Mouse (Mus musculus) large intestine, adult 2 months (tissue): ENCODE results near the gene Gm4303. TPM values are rescaled to one million over a fixed set of nuclear protein-coding genes. Genes with fewer than 3 reads are reported as not detected.
"Not testable (repeated sequence)": the region's sequence is repeated elsewhere in the genome, so short reads cannot be mapped to it uniquely, and the experiment has no call there.

Source experiments
- DNase-seq: peaks from one replicate; pipeline ENCODE4 v3.0.0-alpha.2; 2012; ENCODE audit warnings: low read depth, low spot score
- WGBS: fragments of 180-500 bp; shearing (Covaris S2); methylation state at CpG from one replicate; pipeline ENCODE4 v1.1.7; 2018; 5-methylcytosine and 5-hydroxymethylcytosine counted together
- polyA plus RNA-seq: library from polyadenylated mRNA; depleted of rRNA; stranded (reverse); fragments of >200 nt; gene quantifications from 2 replicates; pipeline ENCODE4 v1.2.3, GENCODE M21; 2012; rRNA removed

Gene Gm4303
- not detected in 2 replicates for polyA plus RNA-seq

DNA sequence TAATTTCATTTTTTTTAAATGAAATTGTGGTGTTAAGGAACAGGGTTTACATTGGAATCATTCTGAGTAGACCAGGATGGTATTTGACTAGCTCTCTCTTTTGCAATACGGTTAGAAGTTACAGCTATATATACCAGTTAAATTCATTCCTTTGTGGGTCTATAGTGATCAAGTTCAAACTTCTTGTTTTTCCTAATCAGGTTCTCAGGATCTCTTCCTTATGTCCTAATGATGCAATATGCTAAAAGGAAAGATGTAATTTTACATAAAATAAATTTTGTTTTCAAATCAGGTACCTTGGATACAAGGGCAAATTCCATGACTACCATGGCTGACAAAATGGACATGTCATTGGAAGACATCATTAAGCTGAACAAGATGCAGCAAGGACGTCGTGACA lies at the start of gene Gm4303:
Gene Gm4303 (plus strand): TSS at position 301 of the 400 bp plus-strand sequence.
- not testable (repeated sequence) for DNase-seq
- no CpG with 5 or more reads among the region's 3 CpGs for WGBS

DNA sequence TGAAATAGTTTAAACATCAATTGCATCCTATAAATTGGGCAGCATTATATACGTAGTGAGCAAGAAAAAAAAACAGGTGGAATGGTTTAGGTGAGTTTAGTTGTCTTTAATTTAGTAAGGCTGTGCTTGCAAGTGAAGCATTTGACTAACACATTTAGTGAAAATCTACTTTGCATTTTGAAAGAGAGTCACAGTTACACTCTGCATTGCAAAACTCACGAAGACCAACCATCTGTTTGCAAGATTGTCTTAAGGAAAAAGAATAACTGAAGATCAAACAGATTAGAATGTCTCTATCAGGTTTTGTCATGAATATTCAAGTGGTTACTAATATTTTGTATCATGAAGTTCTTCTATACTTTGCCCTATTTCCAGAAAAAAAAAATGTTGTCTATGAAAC lies 49.7 kb upstream of the Gm4303 start:
- no peak for DNase-seq
- WGBS = 72% methylated on average over 2 of the region's 2 CpGs

DNA sequence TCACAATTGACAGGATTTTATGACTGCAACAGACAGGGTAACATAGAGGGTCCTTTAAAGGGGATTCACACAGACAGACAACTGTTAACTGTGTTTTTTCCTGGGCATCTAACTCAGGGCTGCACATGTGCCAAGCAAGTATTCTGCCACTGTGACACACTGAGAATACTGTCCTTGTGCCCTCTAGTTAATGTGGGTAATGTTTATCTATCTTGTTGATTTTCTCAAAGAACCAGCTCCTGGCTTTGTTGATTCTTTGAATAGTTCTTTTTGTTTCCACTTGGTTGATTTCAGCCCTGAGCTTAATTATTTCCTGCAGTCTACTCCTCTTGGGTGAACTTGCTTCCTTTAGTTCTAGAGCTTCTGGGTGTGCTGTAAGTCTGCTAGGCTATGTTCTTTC lies 45.7 kb upstream of the Gm4303 start:
- DNase-seq = not testable (repeated sequence)

DNA sequence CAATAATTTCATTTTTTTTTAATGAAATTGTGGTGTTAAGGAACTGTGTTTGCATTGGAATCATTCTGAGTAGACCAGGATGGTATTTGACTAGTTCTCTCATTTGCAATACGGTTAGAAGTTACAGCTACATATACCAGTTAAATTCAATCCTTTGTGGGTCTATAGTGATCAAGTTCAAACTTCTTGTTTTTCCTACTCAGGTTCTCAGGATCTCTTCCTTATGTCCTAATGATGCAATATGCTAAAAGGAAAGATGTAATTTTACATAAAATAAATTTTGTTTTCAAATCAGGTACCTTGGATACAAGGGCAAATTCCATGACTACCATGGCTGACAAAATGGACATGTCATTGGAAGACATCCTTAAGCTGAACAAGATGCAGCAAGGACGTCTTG lies 10.4 kb upstream of the Gm4303 start, which contains the start of gene Gm4301:
Gene Gm4301 (plus strand): TSS at position 301 of the 400 bp plus-strand sequence.
- no CpG with 5 or more reads among the region's 2 CpGs for WGBS
- not testable (repeated sequence) for DNase-seq

DNA sequence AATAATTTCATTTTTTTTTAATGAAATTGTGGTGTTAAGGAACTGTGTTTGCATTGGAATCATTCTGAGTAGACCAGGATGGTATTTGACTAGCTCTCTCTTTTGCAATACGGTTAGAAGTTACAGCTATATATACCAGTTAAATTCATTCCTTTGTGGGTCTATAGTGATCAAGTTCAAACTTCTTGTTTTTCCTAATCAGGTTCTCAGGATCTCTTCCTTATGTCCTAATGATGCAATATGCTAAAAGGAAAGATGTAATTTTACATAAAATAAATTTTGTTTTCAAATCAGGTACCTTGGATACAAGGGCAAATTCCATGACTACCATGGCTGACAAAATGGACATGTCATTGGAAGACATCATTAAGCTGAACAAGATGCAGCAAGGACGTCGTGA lies 5.2 kb upstream of the Gm4303 start, which contains the start of gene Gm4302:
Gene Gm4302 (plus strand): TSS at position 301 of the 400 bp plus-strand sequence.
- WGBS = no CpG with 5 or more reads among the region's 3 CpGs

DNA sequence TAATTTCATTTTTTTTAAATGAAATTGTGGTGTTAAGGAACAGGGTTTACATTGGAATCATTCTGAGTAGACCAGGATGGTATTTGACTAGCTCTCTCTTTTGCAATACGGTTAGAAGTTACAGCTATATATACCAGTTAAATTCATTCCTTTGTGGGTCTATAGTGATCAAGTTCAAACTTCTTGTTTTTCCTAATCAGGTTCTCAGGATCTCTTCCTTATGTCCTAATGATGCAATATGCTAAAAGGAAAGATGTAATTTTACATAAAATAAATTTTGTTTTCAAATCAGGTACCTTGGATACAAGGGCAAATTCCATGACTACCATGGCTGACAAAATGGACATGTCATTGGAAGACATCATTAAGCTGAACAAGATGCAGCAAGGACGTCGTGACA lies 5.0 kb downstream of the Gm4303 start, which contains the start of gene Gm4305:
Gene Gm4305 (plus strand): TSS at position 301 of the 400 bp plus-strand sequence.
- no CpG with 5 or more reads among the region's 3 CpGs for WGBS
- DNase-seq = not testable (repeated sequence)

More for the DNA sequence above, 5.2 kb upstream of the Gm4303 start, which contains the start of gene Gm4302:
- not testable (repeated sequence) for DNase-seq

DNA sequence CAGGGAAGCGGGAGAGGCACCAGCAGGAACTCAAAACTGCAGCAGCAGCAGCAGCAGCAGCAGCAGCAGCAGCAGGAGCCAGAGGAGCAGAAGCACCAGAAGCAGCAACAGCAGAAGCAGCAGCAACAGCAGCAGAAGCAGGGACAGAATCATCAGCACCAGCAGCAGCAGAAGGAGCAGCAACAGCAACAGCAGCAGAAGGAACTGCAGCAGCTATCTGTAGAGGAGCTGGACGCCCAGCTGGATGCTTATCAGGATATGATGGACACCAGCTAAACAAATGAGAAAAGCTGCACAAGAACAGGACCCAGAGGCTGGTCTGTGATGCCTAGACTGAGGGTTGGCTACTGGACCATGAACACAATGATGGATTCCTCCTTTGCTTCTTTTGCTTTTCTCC lies 11.1 kb downstream of the Gm4303 start:
- 71% methylated on average over 1 of the region's 2 CpGs for WGBS
- not testable (repeated sequence) for DNase-seq

DNA sequence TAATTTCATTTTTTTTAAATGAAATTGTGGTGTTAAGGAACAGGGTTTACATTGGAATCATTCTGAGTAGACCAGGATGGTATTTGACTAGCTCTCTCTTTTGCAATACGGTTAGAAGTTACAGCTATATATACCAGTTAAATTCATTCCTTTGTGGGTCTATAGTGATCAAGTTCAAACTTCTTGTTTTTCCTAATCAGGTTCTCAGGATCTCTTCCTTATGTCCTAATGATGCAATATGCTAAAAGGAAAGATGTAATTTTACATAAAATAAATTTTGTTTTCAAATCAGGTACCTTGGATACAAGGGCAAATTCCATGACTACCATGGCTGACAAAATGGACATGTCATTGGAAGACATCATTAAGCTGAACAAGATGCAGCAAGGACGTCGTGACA lies 15.3 kb downstream of the Gm4303 start, which contains the start of gene Gm4307:
Gene Gm4307 (plus strand): TSS at position 301 of the 400 bp plus-strand sequence.
- no CpG with 5 or more reads among the region's 3 CpGs for WGBS
- DNase-seq = not testable (repeated sequence)

DNA sequence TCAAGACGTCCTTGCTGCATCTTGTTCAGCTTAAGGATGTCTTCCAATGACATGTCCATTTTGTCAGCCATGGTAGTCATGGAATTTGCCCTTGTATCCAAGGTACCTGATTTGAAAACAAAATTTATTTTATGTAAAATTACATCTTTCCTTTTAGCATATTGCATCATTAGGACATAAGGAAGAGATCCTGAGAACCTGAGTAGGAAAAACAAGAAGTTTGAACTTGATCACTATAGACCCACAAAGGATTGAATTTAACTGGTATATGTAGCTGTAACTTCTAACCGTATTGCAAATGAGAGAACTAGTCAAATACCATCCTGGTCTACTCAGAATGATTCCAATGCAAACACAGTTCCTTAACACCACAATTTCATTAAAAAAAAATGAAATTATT lies 36.7 kb downstream of the Gm4303 start, which contains the start of gene Gm4312:
Gene Gm4312 (minus strand): TSS at position 101 of the 400 bp plus-strand sequence.
- DNase-seq = not testable (repeated sequence)
- whole genome bisulfite sequencing = no CpG with 5 or more reads among the region's 2 CpGs

Other genes starting within 250 kb of the Gm4303 start
- not detected in 2 replicates for gene Gm4301, start 10.3 kb upstream of the Gm4303 start, polyA plus RNA-seq
- not detected in 2 replicates for gene Gm4302, start 5.1 kb upstream of the Gm4303 start, polyA plus RNA-seq
- gene Gm4305, start 5.1 kb downstream of the Gm4303 start, polyA plus RNA-seq = not detected in 2 replicates
- gene Gm4307, start 15.4 kb downstream of the Gm4303 start, polyA plus RNA-seq = not detected in 2 replicates
- not detected in 2 replicates for gene Gm4312, start 36.6 kb downstream of the Gm4303 start, polyA plus RNA-seq
- 1.3 and 5.9 TPM in 2 replicates for gene Tmtc3, start 141.4 kb downstream of the Gm4303 start, polyA plus RNA-seq
- 0.20 and 0.27 TPM in 2 replicates for gene Cep290, start 141.6 kb downstream of the Gm4303 start, polyA plus RNA-seq
- gene 4930430F08Rik, start 244.5 kb downstream of the Gm4303 start, polyA plus RNA-seq = 2.9 and 4.1 TPM in 2 replicates
- gene 1700017N19Rik, start 244.5 kb downstream of the Gm4303 start, polyA plus RNA-seq = not detected in 2 replicates